Mouse (Mus musculus): ENCODE results near the gene Wdr31. TPM values are rescaled to one million over a fixed set of nuclear protein-coding genes. Genes with fewer than 3 reads are reported as not detected.
A peak's percentile ranks its signal among the peaks of the same experiment; 100 is the strongest.

Gene Wdr31
- total and polyA plus RNA-seq, 2 experiments from 2014 or later: 2.3 to 6.7 TPM

DNA sequence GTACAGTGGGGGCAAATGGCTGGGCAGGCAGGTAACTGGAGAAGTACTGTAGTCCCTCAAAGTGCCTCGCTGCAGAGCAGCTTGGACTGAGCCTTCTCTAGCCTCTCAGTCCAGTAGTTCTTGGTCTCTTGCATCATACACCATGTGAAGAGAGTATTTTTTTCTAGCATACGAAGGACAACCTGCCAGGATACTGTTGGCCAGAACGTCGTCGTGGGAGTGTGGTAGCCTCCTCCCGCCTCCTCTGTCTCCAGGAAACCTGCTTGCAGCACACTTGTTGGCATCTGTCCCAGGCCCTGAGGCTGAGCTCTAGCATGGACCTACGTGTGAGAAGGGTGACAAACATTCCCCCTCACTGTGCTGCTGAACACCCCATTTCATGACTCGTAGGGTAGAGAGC lies 26.1 kb upstream of the Wdr31 start:
- ATAC-seq (ENCODE audit: insufficient read depth, low read depth): 0 out of 2 replicates have a peak, but pooled peaks have one; percentile 13

DNA sequence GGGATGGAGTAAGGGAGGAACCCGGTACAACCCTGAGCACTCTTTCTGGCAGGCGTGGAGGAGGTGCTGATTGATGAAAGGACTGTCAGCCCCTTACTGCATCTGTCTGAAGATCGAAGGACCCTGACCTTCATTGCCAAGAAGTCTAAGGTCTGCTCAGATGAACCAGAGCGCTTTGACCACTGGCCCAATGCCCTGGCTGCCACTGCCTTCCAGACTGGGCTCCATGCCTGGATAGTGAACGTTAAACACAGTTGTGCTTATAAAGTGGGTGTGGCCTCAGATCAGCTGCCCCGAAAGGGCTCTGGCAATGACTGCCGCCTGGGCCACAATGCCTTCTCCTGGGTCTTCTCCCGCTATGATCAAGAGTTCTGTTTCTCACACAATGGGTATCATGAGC lies 25.2 kb upstream of the Wdr31 start:
- WGBS: 45% methylated on average over 8 of the region's 8 CpGs
- no peak overlapping the region for H3K9ac ChIP-seq (replicated peaks; ENCODE audit: low read depth, low read length)
- H3K4me1 ChIP-seq (ENCODE audit: control insufficient read depth, insufficient read depth): peaks cover 2% of the 10 kb centered on the region; the same call in 1 of the 2 replicates
- peaks cover 8% of the 10 kb centered on the region; the same call in 1 of the 2 replicates for H3K36me3 ChIP-seq (replicated peaks; ENCODE audit: control insufficient read depth, insufficient read depth, low read length)
- H3K27ac ChIP-seq (ENCODE audit: low read depth): no peak overlapping the region
- H3K9me3 ChIP-seq (replicated peaks; ENCODE audit: control insufficient read depth, low read length): no peaks in the 10 kb centered on the region
- H3K4me2 ChIP-seq (ENCODE audit: low read depth, low read length): no peak overlapping the region
- 0 out of 2 replicates have a peak, but pooled peaks have one; percentile 43 for ATAC-seq (ENCODE audit: insufficient read depth, low read depth)
- H3K4me3 ChIP-seq (ENCODE audit: low read depth, low read length): no peak overlapping the region
- no peaks in the 10 kb centered on the region for H3K27me3 ChIP-seq (ENCODE audit: control insufficient read depth, insufficient read depth, low read length)
- TF ChIP-seq CTCF (IDR thresholded peaks at IDR 0.05; ENCODE audit: low read depth) (no peak), EP300 (IDR thresholded peaks at IDR 0.05; ENCODE audit: low read depth) (no peak)
- peak; percentile 30 for DNase-seq (ENCODE audit: low spot score)

More for the DNA sequence above, 26.1 kb upstream of the Wdr31 start:
- H3K4me3 ChIP-seq (ENCODE audit: low read depth, low read length): no peak overlapping the region
- H3K4me2 ChIP-seq (ENCODE audit: low read depth, low read length): no peak overlapping the region
- peaks cover 8% of the 10 kb centered on the region; the same call in 1 of the 2 replicates for H3K36me3 ChIP-seq (replicated peaks; ENCODE audit: control insufficient read depth, insufficient read depth, low read length)
- DNase-seq (ENCODE audit: low spot score): peak; percentile 39
- no peak overlapping the region for H3K27ac ChIP-seq (ENCODE audit: low read depth)
- H3K27me3 ChIP-seq (ENCODE audit: control insufficient read depth, insufficient read depth, low read length): no peaks in the 10 kb centered on the region
- no peaks in the 10 kb centered on the region for H3K9me3 ChIP-seq (replicated peaks; ENCODE audit: control insufficient read depth, low read length)
- H3K4me1 ChIP-seq (ENCODE audit: control insufficient read depth, insufficient read depth): peaks cover 8% of the 10 kb centered on the region; the same call in 1 of the 2 replicates
- TF ChIP-seq CTCF (IDR thresholded peaks at IDR 0.05; ENCODE audit: low read depth): no peak
- TF ChIP-seq EP300 (IDR thresholded peaks at IDR 0.05; ENCODE audit: low read depth): no peak
- WGBS: 21% methylated on average over 8 of the region's 8 CpGs
- no peak overlapping the region for H3K9ac ChIP-seq (replicated peaks; ENCODE audit: low read depth, low read length)

DNA sequence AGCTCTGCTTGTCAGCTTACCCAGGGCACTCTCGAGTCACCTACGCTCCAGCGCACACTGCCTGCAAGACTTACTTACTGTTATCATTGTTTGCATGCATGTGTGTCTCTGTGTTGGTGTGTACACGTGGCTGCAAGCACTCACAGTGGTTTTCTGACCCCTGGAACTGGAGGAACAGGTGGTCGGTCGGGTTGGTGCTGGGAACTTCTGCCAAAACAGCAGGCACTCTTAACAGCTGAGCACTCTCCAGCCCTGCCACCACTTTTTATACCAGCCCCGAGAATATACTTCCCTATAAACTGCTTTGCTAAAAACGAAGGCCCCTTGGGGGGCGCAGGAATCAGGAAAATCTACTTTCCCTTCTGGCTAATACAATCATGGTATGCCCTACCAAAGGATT lies 23.5 kb upstream of the Wdr31 start:
- 51% methylated on average over 9 of the region's 9 CpGs for WGBS
- ATAC-seq (ENCODE audit: insufficient read depth, low read depth): no peak
- H3K36me3 ChIP-seq (replicated peaks; ENCODE audit: control insufficient read depth, insufficient read depth, low read length): peaks cover 7% of the 10 kb centered on the region; the same call in 1 of the 2 replicates

DNA sequence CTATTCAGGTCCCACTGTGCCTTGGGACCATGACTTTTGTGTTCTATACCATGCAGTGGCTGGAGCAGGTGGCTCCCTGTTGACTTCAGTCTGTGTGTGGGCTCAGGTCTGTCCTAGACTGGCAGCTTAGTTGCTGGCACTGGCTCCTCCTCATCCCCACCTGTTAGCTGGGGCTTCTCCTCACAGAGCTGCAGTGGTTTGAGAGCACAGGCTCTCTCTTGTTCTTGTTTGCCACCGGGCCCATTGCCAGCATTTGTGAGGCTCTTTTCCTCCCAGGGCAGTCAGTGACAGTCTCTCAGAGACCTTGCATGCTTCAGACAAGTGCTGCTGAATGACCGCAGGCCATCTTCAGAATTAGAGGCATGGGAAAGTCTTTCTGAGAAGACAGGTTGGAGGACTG lies 22.0 kb upstream of the Wdr31 start:
- no peaks in the 10 kb centered on the region; the same call in 1 of the 2 replicates for H3K4me1 ChIP-seq (ENCODE audit: control insufficient read depth, insufficient read depth)
- H3K27ac ChIP-seq (ENCODE audit: low read depth): no peak overlapping the region
- no peaks in the 10 kb centered on the region for H3K27me3 ChIP-seq (ENCODE audit: control insufficient read depth, insufficient read depth, low read length)
- ATAC-seq (ENCODE audit: insufficient read depth, low read depth) (no peak), DNase-seq (ENCODE audit: low spot score) (no peak)
- no peaks in the 10 kb centered on the region for H3K36me3 ChIP-seq (replicated peaks; ENCODE audit: control insufficient read depth, insufficient read depth, low read length)
- no peak overlapping the region for H3K9ac ChIP-seq (replicated peaks; ENCODE audit: low read depth, low read length)
- no peak overlapping the region for H3K4me2 ChIP-seq (ENCODE audit: low read depth, low read length)
- WGBS: 77% methylated on average over 2 of the region's 2 CpGs
- H3K4me3 ChIP-seq (ENCODE audit: low read depth, low read length): no peak overlapping the region
- no peaks in the 10 kb centered on the region for H3K9me3 ChIP-seq (replicated peaks; ENCODE audit: control insufficient read depth, low read length)
- no peak for TF ChIP-seq CTCF (IDR thresholded peaks at IDR 0.05; ENCODE audit: low read depth)
- TF ChIP-seq EP300 (IDR thresholded peaks at IDR 0.05; ENCODE audit: low read depth): no peak

More for the DNA sequence above, 23.5 kb upstream of the Wdr31 start:
- no peaks in the 10 kb centered on the region for H3K9me3 ChIP-seq (replicated peaks; ENCODE audit: control insufficient read depth, low read length)
- no peak for DNase-seq (ENCODE audit: low spot score)
- no peak overlapping the region for H3K4me3 ChIP-seq (ENCODE audit: low read depth, low read length)
- no peak for TF ChIP-seq CTCF (IDR thresholded peaks at IDR 0.05; ENCODE audit: low read depth)
- TF ChIP-seq EP300 (IDR thresholded peaks at IDR 0.05; ENCODE audit: low read depth): no peak
- H3K4me1 ChIP-seq (ENCODE audit: control insufficient read depth, insufficient read depth): no peaks in the 10 kb centered on the region; the same call in 1 of the 2 replicates
- no peak overlapping the region for H3K27ac ChIP-seq (ENCODE audit: low read depth)
- H3K27me3 ChIP-seq (ENCODE audit: control insufficient read depth, insufficient read depth, low read length): no peaks in the 10 kb centered on the region
- no peak overlapping the region for H3K9ac ChIP-seq (replicated peaks; ENCODE audit: low read depth, low read length)
- no peak overlapping the region for H3K4me2 ChIP-seq (ENCODE audit: low read depth, low read length)

DNA sequence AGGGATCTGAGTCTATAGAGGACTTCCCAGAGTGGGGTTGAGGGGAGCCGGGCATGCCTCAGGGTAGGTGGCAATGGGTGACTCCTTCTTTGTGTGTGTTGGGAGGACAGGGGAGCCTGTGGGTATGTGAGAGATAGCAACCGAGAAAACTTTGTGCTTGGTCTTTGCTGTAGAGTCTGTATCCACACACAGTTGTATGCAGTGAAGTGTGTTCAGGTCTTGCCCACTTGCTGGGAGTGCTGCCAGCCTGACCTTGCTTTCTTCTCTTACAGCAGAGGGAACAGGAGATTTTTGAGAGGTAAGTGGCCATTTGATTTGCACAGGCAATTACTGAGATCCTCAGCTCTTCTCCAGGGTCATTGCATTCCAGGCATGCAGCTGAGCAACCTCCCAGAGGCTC lies 17.2 kb upstream of the Wdr31 start:
- H3K9me3 ChIP-seq (replicated peaks; ENCODE audit: control insufficient read depth, low read length): no peaks in the 10 kb centered on the region
- H3K4me1 ChIP-seq (ENCODE audit: control insufficient read depth, insufficient read depth): no peaks in the 10 kb centered on the region
- no peak overlapping the region for H3K4me2 ChIP-seq (ENCODE audit: low read depth, low read length)
- H3K27ac ChIP-seq (ENCODE audit: low read depth): no peak overlapping the region
- TF ChIP-seq CTCF (IDR thresholded peaks at IDR 0.05; ENCODE audit: low read depth): no peak
- TF ChIP-seq EP300 (IDR thresholded peaks at IDR 0.05; ENCODE audit: low read depth): no peak
- 84% methylated on average over 2 of the region's 2 CpGs for WGBS
- no peaks in the 10 kb centered on the region for H3K36me3 ChIP-seq (replicated peaks; ENCODE audit: control insufficient read depth, insufficient read depth, low read length)
- H3K4me3 ChIP-seq (ENCODE audit: low read depth, low read length): no peak overlapping the region
- ATAC-seq (ENCODE audit: insufficient read depth, low read depth): no peak
- no peak overlapping the region for H3K9ac ChIP-seq (replicated peaks; ENCODE audit: low read depth, low read length)
- no peak for DNase-seq (ENCODE audit: low spot score)
- H3K27me3 ChIP-seq (ENCODE audit: control insufficient read depth, insufficient read depth, low read length): no peaks in the 10 kb centered on the region

DNA sequence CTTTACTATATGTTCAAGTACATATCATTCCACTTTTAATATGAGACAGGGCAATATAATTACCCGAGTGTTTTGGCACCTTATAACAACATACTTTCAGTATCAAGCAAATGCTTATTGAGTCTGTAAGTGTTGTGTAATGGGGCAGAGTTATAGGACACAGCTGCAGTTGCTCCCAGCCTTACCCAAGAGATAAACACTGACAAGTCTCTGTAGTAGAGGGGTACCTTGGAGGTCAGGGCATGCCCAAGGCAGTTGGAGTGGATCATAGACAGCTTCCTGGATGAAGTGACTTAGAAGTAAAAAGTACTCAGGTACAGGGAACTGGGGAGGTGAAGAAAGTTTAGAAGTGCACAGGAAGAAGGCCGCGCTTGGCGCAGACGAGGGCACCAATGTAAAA lies 16.5 kb upstream of the Wdr31 start:
- WGBS: 84% methylated on average over 5 of the region's 5 CpGs

More for the DNA sequence above, 16.5 kb upstream of the Wdr31 start:
- Histone ChIP-seq H3K4me2 (ENCODE audit: low read depth, low read length) (no peak overlapping the region), H3K27ac (ENCODE audit: low read depth) (no peak overlapping the region), H3K4me3 (ENCODE audit: low read depth, low read length) (no peak overlapping the region), H3K9ac (replicated peaks; ENCODE audit: low read depth, low read length) (no peak overlapping the region), H3K9me3 (replicated peaks; ENCODE audit: control insufficient read depth, low read length) (no peaks in the 10 kb centered on the region), H3K36me3 (replicated peaks; ENCODE audit: control insufficient read depth, insufficient read depth, low read length) (no peaks in the 10 kb centered on the region), H3K27me3 (ENCODE audit: control insufficient read depth, insufficient read depth, low read length) (no peaks in the 10 kb centered on the region), H3K4me1 (ENCODE audit: control insufficient read depth, insufficient read depth) (no peaks in the 10 kb centered on the region)
- ATAC-seq (ENCODE audit: insufficient read depth, low read depth): no peak
- TF ChIP-seq CTCF (IDR thresholded peaks at IDR 0.05; ENCODE audit: low read depth) (no peak), EP300 (IDR thresholded peaks at IDR 0.05; ENCODE audit: low read depth) (no peak)
- DNase-seq (ENCODE audit: low spot score): no peak
